Mouse (Mus musculus): ENCODE data around the gene Cacna2d4.
"Not testable (repeated sequence)": the region's sequence is repeated elsewhere in the genome, so short reads cannot be mapped to it uniquely, and the experiment has no call there.

- TF ChIP-seq EP300, CTCF (IDR thresholded peaks at IDR 0.05; ENCODE audit: low read depth): not testable (repeated sequence)
Measured at GRCm38 (mm10) chr6:119206006-119206405, 30.3 kb upstream of the Cacna2d4 start.

Measured in liver, embryonic 14.5 days (tissue).